Mouse (Mus musculus) spleen, adult 12 weeks (tissue): ENCODE data around the gene Borcs5.

Experiments
- DNase-seq: peaks from one replicate; pipeline ENCODE4 v3.0.0; 2022; ENCODE audit warnings: low spot score

Gene Borcs5

GRCm38 (mm10) chr6:134718668-134719065, 79.4 kb downstream of the Borcs5 start:
- no peak for DNase-seq

GRCm38 (mm10) chr6:134719156-134719555, 79.8 kb downstream of the Borcs5 start:
- no peak for DNase-seq

DNA sequence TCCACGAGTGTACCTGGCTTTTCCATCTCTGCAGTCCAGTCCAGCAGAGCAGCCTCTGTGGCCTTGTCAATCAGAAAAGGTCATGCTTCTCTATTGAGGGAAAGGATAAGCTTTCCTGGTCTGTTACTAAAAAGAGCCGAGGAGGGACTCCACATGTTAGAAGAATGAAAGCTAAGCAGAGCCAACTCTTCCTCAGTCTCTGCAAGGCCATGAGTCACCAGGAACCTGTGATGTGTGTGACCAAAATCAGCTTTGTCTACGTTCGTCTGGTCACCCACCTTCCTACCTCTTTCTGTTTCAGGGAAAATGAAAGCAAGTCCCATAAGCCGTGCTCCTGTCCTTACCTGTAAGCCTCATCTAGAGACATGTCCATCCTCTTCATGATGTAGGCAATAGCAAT, 80.8 kb downstream of the Borcs5 start:
- no peak for DNase-seq

- DNase-seq = no peak
Measured at GRCm38 (mm10) chr6:134721729-134722269, 82.5 kb downstream of the Borcs5 start.

GRCm38 (mm10) chr6:134722906-134723305, 83.6 kb downstream of the Borcs5 start:
- no peak for DNase-seq

DNA sequence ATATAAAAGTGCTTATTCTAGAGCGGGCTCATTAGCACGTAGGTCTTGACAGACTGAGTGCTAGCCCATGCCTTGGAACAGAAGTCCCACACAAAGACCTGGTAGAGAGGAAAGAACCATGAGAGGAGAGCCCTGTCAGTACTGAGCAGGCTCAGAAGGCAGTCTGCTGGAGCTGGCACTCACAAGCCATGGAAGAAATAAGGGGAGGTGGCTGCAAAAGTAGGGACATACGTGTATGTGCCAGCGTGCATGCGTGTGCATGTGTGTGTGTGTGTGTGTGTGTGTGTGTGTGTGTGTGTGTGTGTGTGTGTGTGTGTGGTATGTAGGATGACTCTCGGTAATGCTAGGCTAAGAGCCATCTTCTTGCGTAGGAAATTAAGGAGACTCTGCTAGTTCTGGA, 84.0 kb downstream of the Borcs5 start:
- no peak for DNase-seq

GRCm38 (mm10) chr6:134723833-134724553, 84.7 kb downstream of the Borcs5 start:
- DNase-seq = no peak

GRCm38 (mm10) chr6:134725406-134725805, 86.1 kb downstream of the Borcs5 start:
- no peak for DNase-seq

DNA sequence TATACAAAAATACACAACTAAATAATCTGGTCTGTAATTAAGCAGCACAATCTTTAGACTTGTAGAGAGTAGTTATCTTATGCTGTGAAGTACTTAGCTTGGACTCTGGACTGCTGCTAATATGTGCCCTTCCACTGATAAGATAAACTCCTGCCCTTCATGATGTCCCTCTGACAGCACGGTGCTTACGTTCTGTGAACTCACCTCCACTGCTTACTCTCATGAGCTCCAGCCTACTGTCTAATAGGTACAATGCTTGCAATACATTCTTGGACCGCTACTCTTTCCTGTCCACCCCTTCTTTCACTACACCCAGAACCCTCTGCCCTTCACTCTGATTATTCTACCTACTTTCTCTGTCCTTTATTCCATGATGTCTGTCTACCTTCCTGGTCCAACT, 91.7 kb downstream of the Borcs5 start:
- no peak for DNase-seq

- no peak for DNase-seq
Measured at GRCm38 (mm10) chr6:134732813-134733212, 93.5 kb downstream of the Borcs5 start.

DNA sequence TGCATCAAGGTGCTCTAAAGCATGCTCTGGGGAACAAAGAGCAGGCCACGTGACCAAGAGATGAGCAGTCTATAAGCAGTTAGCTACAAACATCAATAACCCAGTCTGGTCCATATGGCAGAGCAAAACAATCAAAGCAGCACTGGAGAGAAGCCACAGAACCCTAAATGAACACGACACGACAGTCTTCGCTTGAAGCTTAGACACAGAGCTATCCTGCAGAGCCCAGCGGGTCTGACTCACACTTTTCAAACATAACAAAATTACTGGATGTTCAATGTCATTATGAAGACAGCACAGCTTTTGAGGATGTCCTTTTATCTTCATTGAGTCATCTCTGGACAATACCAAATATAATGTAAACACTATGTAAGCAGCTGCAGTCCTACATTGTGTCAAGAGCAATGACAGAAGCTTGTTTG, 94.5 kb downstream of the Borcs5 start:
- no peak for DNase-seq

DNA sequence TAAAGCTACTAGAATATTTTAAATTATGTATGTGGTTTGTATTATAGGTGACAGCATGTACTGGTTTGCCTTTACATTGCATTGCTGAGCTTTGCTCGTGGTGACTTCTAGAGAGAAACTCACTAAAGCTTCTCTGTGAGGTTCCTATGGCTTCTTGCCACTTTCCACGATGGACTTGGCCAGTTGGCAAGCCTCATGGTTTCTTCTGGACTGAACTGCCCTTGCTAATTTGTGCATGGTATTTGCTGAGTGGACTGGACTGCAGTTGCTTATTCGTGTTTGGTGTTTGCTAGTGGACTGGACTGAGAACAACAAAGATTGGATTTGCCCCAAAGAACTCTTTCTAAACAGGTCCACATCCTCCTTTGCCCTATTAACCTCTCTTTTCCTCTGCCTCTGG, 97.5 kb downstream of the Borcs5 start:
- DNase-seq = no peak

DNA sequence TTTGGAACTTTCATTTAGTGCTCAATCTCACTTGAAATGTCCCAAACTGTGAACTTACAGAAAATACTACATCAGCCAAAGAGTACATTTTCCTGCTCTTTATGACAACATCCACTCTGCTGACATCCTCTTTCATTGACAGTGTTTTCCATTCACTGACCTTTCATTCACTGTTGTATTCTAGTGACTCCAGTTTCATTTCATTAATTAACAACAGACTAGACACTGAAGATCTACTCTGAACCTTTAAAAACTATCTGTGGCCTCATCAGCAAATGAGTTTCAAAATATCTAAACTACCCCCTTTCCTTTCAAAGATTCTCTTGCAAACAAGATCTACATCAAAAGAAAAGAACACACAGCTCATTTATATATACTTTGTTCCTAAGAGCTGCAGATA, 104.3 kb downstream of the Borcs5 start:
- no peak for DNase-seq

- DNase-seq = no peak
Measured at GRCm38 (mm10) chr6:134745876-134746275, 106.6 kb downstream of the Borcs5 start.

- DNase-seq = no peak
Measured at GRCm38 (mm10) chr6:134748126-134748525, 108.8 kb downstream of the Borcs5 start.

DNA sequence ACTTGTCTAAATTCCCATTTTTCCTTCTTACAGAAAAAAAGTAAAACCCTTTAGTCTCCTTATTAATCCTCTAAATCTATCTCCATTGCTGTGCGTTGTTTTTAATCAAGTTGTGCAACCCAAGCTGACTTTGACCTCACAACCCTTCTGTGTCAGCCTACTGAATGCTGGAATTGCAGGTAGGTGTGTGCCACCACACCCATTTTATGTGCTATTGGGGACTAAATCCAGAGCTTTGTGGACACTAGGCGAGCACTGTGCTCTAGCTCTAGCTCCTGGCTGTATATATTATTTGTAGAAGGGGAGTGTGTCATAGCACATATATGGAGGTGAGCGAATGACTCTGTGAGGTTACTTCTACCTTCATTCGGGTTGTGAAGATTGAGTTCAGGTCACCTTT, 111.8 kb downstream of the Borcs5 start:
- DNase-seq = no peak

GRCm38 (mm10) chr6:134751883-134752647, 112.8 kb downstream of the Borcs5 start:
- DNase-seq = no peak

DNA sequence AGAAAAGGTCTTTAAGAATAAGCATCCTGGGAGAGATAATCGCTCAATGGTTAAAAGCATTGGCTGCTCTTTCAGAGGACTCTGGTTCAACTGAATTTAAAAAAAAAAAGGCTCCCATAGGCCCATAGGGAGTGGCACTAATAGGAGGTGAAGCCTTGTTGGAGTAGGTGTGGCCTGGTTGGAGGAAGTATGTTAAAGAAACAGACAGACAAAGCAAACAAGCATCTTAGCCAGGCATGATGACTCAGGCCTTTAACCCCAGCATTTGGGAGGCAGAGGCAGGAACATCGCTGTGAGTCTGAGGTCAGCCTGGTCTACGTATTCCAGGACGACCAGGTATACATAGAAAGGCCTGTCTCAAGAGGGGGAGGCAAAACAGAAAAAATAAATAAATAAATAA, 114.1 kb downstream of the Borcs5 start:
- no peak for DNase-seq

- DNase-seq = no peak
Measured at GRCm38 (mm10) chr6:134753858-134754257, 114.5 kb downstream of the Borcs5 start.

GRCm38 (mm10) chr6:134756058-134756457, 116.7 kb downstream of the Borcs5 start:
- DNase-seq = no peak
